Mouse (Mus musculus): ENCODE data around the gene Crhr2. TPM values are rescaled to one million over a fixed set of nuclear protein-coding genes. Genes with fewer than 3 reads are reported as not detected.

Gene Crhr2
- total and polyA plus RNA-seq, 2 experiments from 2014 or later, result 10.8 to 24.4 TPM

- WGBS, result 89% methylated on average over 3 of the region's 3 CpGs
- no peaks in the 10 kb centered on the region for H3K9me3 ChIP-seq (replicated peaks; ENCODE audit: control insufficient read depth, low read length)
- ATAC-seq (ENCODE audit: insufficient read depth, low read depth) (no peak), DNase-seq (ENCODE audit: low spot score) (no peak)
- no peaks in the 10 kb centered on the region for H3K27me3 ChIP-seq (ENCODE audit: control insufficient read depth, insufficient read depth, low read length)
- no peak overlapping the region for H3K4me3 ChIP-seq (ENCODE audit: low read depth, low read length)
- peaks cover 44% of the 10 kb centered on the region for H3K36me3 ChIP-seq (replicated peaks; ENCODE audit: control insufficient read depth, insufficient read depth, low read length)
- TF ChIP-seq CTCF (IDR thresholded peaks at IDR 0.05; ENCODE audit: low read depth) (no peak), EP300 (IDR thresholded peaks at IDR 0.05; ENCODE audit: low read depth) (no peak)
- no peak overlapping the region for H3K4me2 ChIP-seq (ENCODE audit: low read depth, low read length)
- H3K27ac ChIP-seq (ENCODE audit: low read depth), result no peak overlapping the region
- H3K4me1 ChIP-seq (ENCODE audit: control insufficient read depth, insufficient read depth), result no peaks in the 10 kb centered on the region
- no peak overlapping the region for H3K9ac ChIP-seq (replicated peaks; ENCODE audit: low read depth, low read length)
Observed at GRCm38 (mm10) chr6:55081379-55081778, 51.4 kb downstream of the Crhr2 start.

- Histone ChIP-seq H3K4me1 (ENCODE audit: control insufficient read depth, insufficient read depth) (no peaks in the 10 kb centered on the region), H3K36me3 (replicated peaks; ENCODE audit: control insufficient read depth, insufficient read depth, low read length) (peaks cover 84% of the 10 kb centered on the region)
- TF ChIP-seq EP300 (IDR thresholded peaks at IDR 0.05; ENCODE audit: low read depth), result no peak
- TF ChIP-seq CTCF (IDR thresholded peaks at IDR 0.05; ENCODE audit: low read depth), result no peak
Observed at GRCm38 (mm10) chr6:55076561-55077255, 56.1 kb downstream of the Crhr2 start.

DNA sequence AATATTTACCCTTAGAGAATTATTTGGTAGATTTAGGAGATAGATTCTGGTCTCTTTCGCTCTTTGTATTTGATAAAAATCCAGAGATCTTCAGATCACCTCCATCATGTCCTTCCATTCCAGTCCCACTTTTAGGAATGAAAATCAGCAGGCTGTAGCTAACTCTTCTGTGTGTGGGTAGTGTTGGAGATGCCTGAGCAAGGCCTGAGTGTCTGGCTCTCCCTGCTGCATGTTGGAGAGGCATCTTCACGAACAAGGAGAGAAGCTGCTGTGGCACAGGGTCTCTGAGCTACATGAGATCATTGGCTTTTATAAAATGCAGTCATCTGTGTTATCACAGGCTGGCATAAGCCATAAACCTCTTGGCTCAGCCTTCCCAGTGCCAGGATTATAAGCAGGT lies 66.9 kb downstream of the Crhr2 start:
- WGBS, result 93% methylated on average over 2 of the region's 2 CpGs

More at GRCm38 (mm10) chr6:55076561-55077255, 56.1 kb downstream of the Crhr2 start:
- no peak overlapping the region for H3K4me3 ChIP-seq (ENCODE audit: low read depth, low read length)
- H3K9ac ChIP-seq (replicated peaks; ENCODE audit: low read depth, low read length), result no peak overlapping the region
- H3K27ac ChIP-seq (ENCODE audit: low read depth), result no peak overlapping the region
- no peaks in the 10 kb centered on the region for H3K27me3 ChIP-seq (ENCODE audit: control insufficient read depth, insufficient read depth, low read length)
- 95% methylated on average over 4 of the region's 4 CpGs for WGBS
- no peak for DNase-seq (ENCODE audit: low spot score)
- no peaks in the 10 kb centered on the region for H3K9me3 ChIP-seq (replicated peaks; ENCODE audit: control insufficient read depth, low read length)
- no peak overlapping the region for H3K4me2 ChIP-seq (ENCODE audit: low read depth, low read length)
- ATAC-seq (ENCODE audit: insufficient read depth, low read depth), result no peak

GRCm38 (mm10) chr6:55064477-55064827 lies 68.4 kb downstream of the Crhr2 start:
- H3K4me3 ChIP-seq (ENCODE audit: low read depth, low read length), result no peak overlapping the region
- H3K36me3 ChIP-seq (replicated peaks; ENCODE audit: control insufficient read depth, insufficient read depth, low read length), result peaks cover 96% of the 10 kb centered on the region
- H3K27ac ChIP-seq (ENCODE audit: low read depth), result no peak overlapping the region
- TF ChIP-seq EP300 (IDR thresholded peaks at IDR 0.05; ENCODE audit: low read depth) (no peak), CTCF (IDR thresholded peaks at IDR 0.05; ENCODE audit: low read depth) (no peak)
- H3K4me1 ChIP-seq (ENCODE audit: control insufficient read depth, insufficient read depth), result no peaks in the 10 kb centered on the region
- ATAC-seq (ENCODE audit: insufficient read depth, low read depth) (no peak), DNase-seq (ENCODE audit: low spot score) (no peak)
- H3K27me3 ChIP-seq (ENCODE audit: control insufficient read depth, insufficient read depth, low read length), result no peaks in the 10 kb centered on the region
- no peaks in the 10 kb centered on the region for H3K9me3 ChIP-seq (replicated peaks; ENCODE audit: control insufficient read depth, low read length)
- no peak overlapping the region for H3K9ac ChIP-seq (replicated peaks; ENCODE audit: low read depth, low read length)
- no peak overlapping the region for H3K4me2 ChIP-seq (ENCODE audit: low read depth, low read length)
- whole genome bisulfite sequencing, result 81% methylated on average over 7 of the region's 7 CpGs

More for the DNA sequence above, 66.9 kb downstream of the Crhr2 start:
- peaks cover 90% of the 10 kb centered on the region for H3K36me3 ChIP-seq (replicated peaks; ENCODE audit: control insufficient read depth, insufficient read depth, low read length)
- H3K27ac ChIP-seq (ENCODE audit: low read depth), result no peak overlapping the region
- H3K9ac ChIP-seq (replicated peaks; ENCODE audit: low read depth, low read length), result no peak overlapping the region
- H3K4me1 ChIP-seq (ENCODE audit: control insufficient read depth, insufficient read depth), result no peaks in the 10 kb centered on the region
- TF ChIP-seq EP300 (IDR thresholded peaks at IDR 0.05; ENCODE audit: low read depth) (no peak), CTCF (IDR thresholded peaks at IDR 0.05; ENCODE audit: low read depth) (no peak)
- no peak overlapping the region for H3K4me3 ChIP-seq (ENCODE audit: low read depth, low read length)
- no peak overlapping the region for H3K4me2 ChIP-seq (ENCODE audit: low read depth, low read length)
- ATAC-seq (ENCODE audit: insufficient read depth, low read depth), result no peak
- no peaks in the 10 kb centered on the region for H3K9me3 ChIP-seq (replicated peaks; ENCODE audit: control insufficient read depth, low read length)
- DNase-seq (ENCODE audit: low spot score), result no peak
- H3K27me3 ChIP-seq (ENCODE audit: control insufficient read depth, insufficient read depth, low read length), result no peaks in the 10 kb centered on the region

- H3K4me2 ChIP-seq (ENCODE audit: low read depth, low read length), result no peak overlapping the region
- H3K9ac ChIP-seq (replicated peaks; ENCODE audit: low read depth, low read length), result no peak overlapping the region
- H3K27me3 ChIP-seq (ENCODE audit: control insufficient read depth, insufficient read depth, low read length), result no peaks in the 10 kb centered on the region
- no peak overlapping the region for H3K4me3 ChIP-seq (ENCODE audit: low read depth, low read length)
- DNase-seq (ENCODE audit: low spot score), result no peak
- TF ChIP-seq CTCF (IDR thresholded peaks at IDR 0.05; ENCODE audit: low read depth), result no peak
- ATAC-seq (ENCODE audit: insufficient read depth, low read depth), result no peak
- H3K36me3 ChIP-seq (replicated peaks; ENCODE audit: control insufficient read depth, insufficient read depth, low read length), result peaks cover 94% of the 10 kb centered on the region
- no peaks in the 10 kb centered on the region for H3K9me3 ChIP-seq (replicated peaks; ENCODE audit: control insufficient read depth, low read length)
- 81% methylated on average over 9 of the region's 9 CpGs for WGBS
- no peaks in the 10 kb centered on the region for H3K4me1 ChIP-seq (ENCODE audit: control insufficient read depth, insufficient read depth)
- no peak overlapping the region for H3K27ac ChIP-seq (ENCODE audit: low read depth)
Observed at GRCm38 (mm10) chr6:55063793-55064476, 68.9 kb downstream of the Crhr2 start.

Measured in heart, postnatal 0 days (tissue).